Mouse (Mus musculus): ENCODE measurements around the gene Txnrd1. TPM values are rescaled to one million over a fixed set of nuclear protein-coding genes. Genes with fewer than 3 reads are reported as not detected.

The Txnrd1 gene
- polyA plus RNA-seq, 1 experiment = 69.4 TPM

DNA sequence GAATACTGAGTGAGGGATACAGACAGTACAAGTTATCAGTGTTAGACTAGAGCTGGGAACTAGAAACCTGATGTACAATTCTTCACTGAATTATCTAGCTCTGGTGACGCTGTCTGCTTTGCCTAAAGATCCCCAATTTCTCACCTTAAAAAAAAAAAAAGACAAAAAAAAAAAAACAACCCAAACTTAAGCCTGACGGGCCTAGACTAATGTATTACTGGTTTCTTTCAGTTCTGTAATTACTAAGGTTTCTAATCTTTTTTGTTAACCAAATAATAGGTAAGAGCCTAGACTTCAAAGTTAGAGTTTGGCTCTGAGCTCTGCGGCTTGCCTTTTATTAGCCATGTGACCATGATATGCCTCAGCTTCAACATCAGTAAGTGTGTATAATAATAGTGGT, 2.1 kb downstream of the Txnrd1 start:
- Histone ChIP-seq H3K27me3 (ENCODE audit: control insufficient read depth, insufficient read depth, low read length) (no peaks in the 10 kb centered on the region), H3K27ac (ENCODE audit: insufficient read depth, low read depth, low read length) (no peak overlapping the region; the same call in 1 of the 2 replicates), H3K4me3 (ENCODE audit: low read depth, low read length) (no peak overlapping the region), H3K4me1 (ENCODE audit: control insufficient read depth, insufficient read depth, insufficient read length, low read length) (peaks cover 7% of the 10 kb centered on the region; the same call in 1 of the 2 replicates), H3K36me3 (ENCODE audit: control insufficient read depth, insufficient read depth, low read length) (no peaks in the 10 kb centered on the region)
- no peak for TF ChIP-seq POLR2A (IDR thresholded peaks at IDR 0.05; ENCODE audit: low read depth, low read length)
- TF ChIP-seq CTCF (IDR thresholded peaks at IDR 0.05; ENCODE audit: extremely low read depth, insufficient read length, insufficient replicate concordance, low read depth, low read length) = no peak
- 83% methylated on average over 3 of the region's 3 CpGs for WGBS

DNA sequence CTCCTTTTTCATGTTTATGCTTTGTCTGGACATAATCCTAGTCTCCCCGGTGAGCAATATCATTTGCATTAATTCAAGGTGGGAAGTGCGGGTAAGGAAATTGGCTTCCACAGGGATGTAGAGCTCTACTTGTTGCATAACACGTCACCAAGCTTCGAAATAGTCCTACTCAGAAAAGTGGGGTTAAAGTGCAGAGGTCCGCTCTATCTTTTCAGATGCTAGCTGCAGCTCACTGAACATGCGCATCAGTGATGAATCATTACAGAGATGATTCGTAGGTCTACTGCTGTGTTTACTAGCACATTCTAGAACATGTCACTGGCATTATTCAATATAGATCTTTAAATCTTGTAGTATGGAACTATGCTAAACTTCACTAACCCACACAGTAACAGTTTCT, 4.6 kb downstream of the Txnrd1 start:
- Histone ChIP-seq H3K36me3 (ENCODE audit: control insufficient read depth, insufficient read depth, low read length) (no peaks in the 10 kb centered on the region), H3K4me3 (ENCODE audit: low read depth, low read length) (no peak overlapping the region), H3K27me3 (ENCODE audit: control insufficient read depth, insufficient read depth, low read length) (no peaks in the 10 kb centered on the region), H3K27ac (ENCODE audit: insufficient read depth, low read depth, low read length) (peak overlapping the region; percentile 82; the same call in 1 of the 2 replicates), H3K4me1 (ENCODE audit: control insufficient read depth, insufficient read depth, insufficient read length, low read length) (peaks cover 7% of the 10 kb centered on the region; the same call in 1 of the 2 replicates)
- no peak for TF ChIP-seq CTCF (IDR thresholded peaks at IDR 0.05; ENCODE audit: extremely low read depth, insufficient read length, insufficient replicate concordance, low read depth, low read length)
- TF ChIP-seq POLR2A (IDR thresholded peaks at IDR 0.05; ENCODE audit: low read depth, low read length) = no peak
- 25% methylated on average over 7 of the region's 7 CpGs for WGBS

DNA sequence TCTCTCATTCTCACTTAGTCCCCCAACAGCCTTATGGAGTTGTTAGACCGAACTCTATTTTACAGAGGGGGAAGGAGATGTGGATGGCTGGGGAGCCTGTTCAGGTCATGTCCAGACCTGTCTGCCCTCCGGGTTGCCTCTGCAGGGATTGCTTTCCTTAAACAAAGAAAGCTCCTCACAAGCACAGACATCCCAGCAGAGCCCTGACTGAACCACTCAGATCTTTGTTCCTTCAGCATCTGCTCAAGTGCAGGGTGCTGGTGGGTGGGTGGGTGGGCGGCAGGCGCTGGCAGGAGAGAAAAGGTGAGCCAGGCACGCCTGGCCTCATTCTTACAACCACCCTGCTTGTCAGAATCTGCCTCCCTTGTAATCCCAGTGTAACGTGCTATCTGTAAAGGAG, 10.3 kb downstream of the Txnrd1 start:
- H3K27ac ChIP-seq (ENCODE audit: insufficient read depth, low read depth, low read length) = no peak overlapping the region
- WGBS = 82% methylated on average over 6 of the region's 6 CpGs
- H3K36me3 ChIP-seq (ENCODE audit: control insufficient read depth, insufficient read depth, low read length) = no peaks in the 10 kb centered on the region
- no peak overlapping the region for H3K4me3 ChIP-seq (ENCODE audit: low read depth, low read length)
- H3K27me3 ChIP-seq (ENCODE audit: control insufficient read depth, insufficient read depth, low read length) = no peaks in the 10 kb centered on the region
- peaks cover 11% of the 10 kb centered on the region; the same call in 1 of the 2 replicates for H3K4me1 ChIP-seq (ENCODE audit: control insufficient read depth, insufficient read depth, insufficient read length, low read length)
- TF ChIP-seq CTCF (IDR thresholded peaks at IDR 0.05; ENCODE audit: extremely low read depth, insufficient read length, insufficient replicate concordance, low read depth, low read length) (no peak), POLR2A (IDR thresholded peaks at IDR 0.05; ENCODE audit: low read depth, low read length) (no peak)

DNA sequence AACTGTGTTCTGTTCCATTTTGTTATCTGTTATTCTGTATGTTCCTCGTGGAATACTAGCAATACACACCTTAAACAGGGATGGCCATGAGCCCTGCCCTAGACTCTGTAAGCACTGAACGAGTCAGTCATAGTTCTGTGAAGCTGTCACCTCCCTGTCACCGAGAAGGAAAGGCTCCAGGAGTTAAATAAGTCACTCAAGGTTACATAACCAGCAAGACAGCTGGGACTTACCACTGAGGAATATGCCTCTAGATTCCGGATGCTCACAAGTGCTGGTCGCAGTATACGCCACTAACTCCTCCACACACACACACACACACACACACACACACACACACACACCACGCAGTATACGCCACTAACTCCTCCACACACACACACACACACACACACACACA, 11.0 kb downstream of the Txnrd1 start:
- 67% methylated on average over 8 of the region's 8 CpGs for WGBS
- Histone ChIP-seq H3K27me3 (ENCODE audit: control insufficient read depth, insufficient read depth, low read length) (no peaks in the 10 kb centered on the region), H3K4me3 (ENCODE audit: low read depth, low read length) (no peak overlapping the region), H3K36me3 (ENCODE audit: control insufficient read depth, insufficient read depth, low read length) (no peaks in the 10 kb centered on the region), H3K4me1 (ENCODE audit: control insufficient read depth, insufficient read depth, insufficient read length, low read length) (peaks cover 11% of the 10 kb centered on the region; the same call in 1 of the 2 replicates), H3K27ac (ENCODE audit: insufficient read depth, low read depth, low read length) (no peak overlapping the region)
- TF ChIP-seq POLR2A (IDR thresholded peaks at IDR 0.05; ENCODE audit: low read depth, low read length) = no peak
- TF ChIP-seq CTCF (IDR thresholded peaks at IDR 0.05; ENCODE audit: extremely low read depth, insufficient read length, insufficient replicate concordance, low read depth, low read length) = no peak

DNA sequence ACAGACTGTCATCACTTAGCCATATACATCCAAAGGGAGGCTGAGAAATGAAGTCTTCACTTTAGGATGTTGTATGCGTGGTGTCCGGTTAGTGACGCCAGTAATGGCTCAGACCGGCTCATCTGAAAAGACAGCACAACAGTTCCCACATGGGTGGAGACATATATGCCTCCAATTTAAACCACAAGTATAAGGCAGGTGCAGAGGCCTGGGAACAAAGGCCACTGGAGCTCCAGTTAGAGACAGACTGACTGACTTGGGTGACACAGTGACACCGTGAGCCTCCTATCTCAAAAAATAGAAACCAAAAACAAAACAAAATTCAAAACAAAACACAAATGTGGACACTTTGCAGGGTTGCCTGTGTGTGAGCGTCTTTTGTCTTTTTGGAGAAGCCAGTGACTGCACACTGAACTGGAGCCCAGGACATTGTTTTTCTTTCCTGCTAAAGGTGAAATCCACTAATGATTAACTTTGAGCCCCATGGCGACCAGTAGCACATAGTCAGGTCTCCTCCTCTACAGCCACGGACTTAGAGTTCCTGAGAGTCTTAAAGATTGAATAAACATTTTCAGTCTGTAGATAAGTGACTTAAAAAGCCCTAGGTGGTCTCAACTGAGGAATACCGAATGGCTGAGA, 14.2 kb downstream of the Txnrd1 start:
- H3K4me1 ChIP-seq (ENCODE audit: control insufficient read depth, insufficient read depth, insufficient read length, low read length) = peaks cover 11% of the 10 kb centered on the region; the same call in 1 of the 2 replicates
- WGBS = 33% methylated on average over 9 of the region's 9 CpGs
- TF ChIP-seq CTCF (IDR thresholded peaks at IDR 0.05; ENCODE audit: extremely low read depth, insufficient read length, insufficient replicate concordance, low read depth, low read length) (no peak), POLR2A (IDR thresholded peaks at IDR 0.05; ENCODE audit: low read depth, low read length) (no peak)
- H3K27me3 ChIP-seq (ENCODE audit: control insufficient read depth, insufficient read depth, low read length) = no peaks in the 10 kb centered on the region
- H3K27ac ChIP-seq (ENCODE audit: insufficient read depth, low read depth, low read length) = peak overlapping the region; percentile 50
- no peaks in the 10 kb centered on the region for H3K36me3 ChIP-seq (ENCODE audit: control insufficient read depth, insufficient read depth, low read length)
- no peak overlapping the region for H3K4me3 ChIP-seq (ENCODE audit: low read depth, low read length)

DNA sequence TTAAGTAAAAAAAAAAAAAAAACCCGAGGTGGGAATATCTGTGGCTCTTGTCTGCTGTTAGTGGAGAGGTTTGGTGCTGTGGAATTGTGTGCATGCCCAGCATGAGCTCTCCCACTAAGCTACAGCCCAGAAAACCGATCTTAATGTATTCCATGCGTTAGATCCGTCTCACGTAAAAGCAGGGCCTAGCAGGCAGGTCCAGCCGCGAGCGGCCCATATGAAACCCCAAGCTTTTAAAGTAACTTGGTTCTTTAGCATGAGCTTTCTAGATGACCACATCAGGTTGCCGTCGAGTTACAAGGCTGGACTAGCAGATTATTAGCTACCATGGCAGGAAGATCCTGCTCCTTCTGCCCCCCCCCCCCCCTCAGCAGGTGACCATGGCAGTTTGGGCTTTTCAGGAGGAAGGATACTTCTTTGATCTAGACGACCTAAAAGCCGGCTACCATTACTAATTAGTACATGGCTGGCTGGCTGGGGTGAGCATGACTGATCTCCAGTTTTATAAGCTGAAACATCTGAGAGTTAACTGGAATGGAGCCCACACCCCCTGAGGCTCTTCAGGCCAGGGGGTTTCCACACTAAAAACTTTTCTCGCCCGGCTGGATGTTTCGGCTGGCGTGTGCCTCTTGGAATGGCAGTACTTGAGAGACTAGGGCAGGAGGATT, 16.1 kb downstream of the Txnrd1 start:
- no peak overlapping the region for H3K27ac ChIP-seq (ENCODE audit: insufficient read depth, low read depth, low read length)
- no peaks in the 10 kb centered on the region for H3K27me3 ChIP-seq (ENCODE audit: control insufficient read depth, insufficient read depth, low read length)
- no peak for TF ChIP-seq CTCF (IDR thresholded peaks at IDR 0.05; ENCODE audit: extremely low read depth, insufficient read length, insufficient replicate concordance, low read depth, low read length)
- no peak for TF ChIP-seq POLR2A (IDR thresholded peaks at IDR 0.05; ENCODE audit: low read depth, low read length)
- H3K36me3 ChIP-seq (ENCODE audit: control insufficient read depth, insufficient read depth, low read length) = no peaks in the 10 kb centered on the region
- H3K4me3 ChIP-seq (ENCODE audit: low read depth, low read length) = no peak overlapping the region
- peaks cover 11% of the 10 kb centered on the region; the same call in 1 of the 2 replicates for H3K4me1 ChIP-seq (ENCODE audit: control insufficient read depth, insufficient read depth, insufficient read length, low read length)
- 91% methylated on average over 16 of the region's 16 CpGs for WGBS

DNA sequence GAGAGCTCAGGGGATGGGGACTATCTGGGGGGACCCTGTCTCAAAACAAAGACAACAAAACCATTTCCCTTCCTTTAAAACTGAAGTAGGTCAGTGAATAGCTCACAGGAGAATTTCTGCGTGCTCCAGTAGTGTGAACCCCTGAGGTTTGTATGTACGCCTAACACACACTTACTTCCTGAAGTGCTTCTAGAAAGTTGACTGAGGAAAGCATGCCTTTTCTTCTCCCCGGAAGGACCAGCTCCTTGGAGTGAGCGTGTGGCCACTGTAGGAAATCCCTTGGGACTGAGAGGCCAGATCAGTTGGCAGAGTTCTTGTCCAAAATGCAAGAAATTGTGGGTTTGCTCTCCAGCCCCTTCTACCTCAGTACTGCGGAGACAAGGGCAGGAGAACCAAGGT, 16.6 kb downstream of the Txnrd1 start:
- WGBS = 91% methylated on average over 5 of the region's 5 CpGs
- no peak overlapping the region for H3K4me3 ChIP-seq (ENCODE audit: low read depth, low read length)
- peaks cover 11% of the 10 kb centered on the region; the same call in 1 of the 2 replicates for H3K4me1 ChIP-seq (ENCODE audit: control insufficient read depth, insufficient read depth, insufficient read length, low read length)

More for the DNA sequence above, 16.6 kb downstream of the Txnrd1 start:
- TF ChIP-seq CTCF (IDR thresholded peaks at IDR 0.05; ENCODE audit: extremely low read depth, insufficient read length, insufficient replicate concordance, low read depth, low read length) (no peak), POLR2A (IDR thresholded peaks at IDR 0.05; ENCODE audit: low read depth, low read length) (no peak)
- Histone ChIP-seq H3K27ac (ENCODE audit: insufficient read depth, low read depth, low read length) (no peak overlapping the region), H3K36me3 (ENCODE audit: control insufficient read depth, insufficient read depth, low read length) (no peaks in the 10 kb centered on the region), H3K27me3 (ENCODE audit: control insufficient read depth, insufficient read depth, low read length) (no peaks in the 10 kb centered on the region)

All from small intestine, adult 2 months (tissue).